Mouse (Mus musculus): Measurements from ENCODE around the gene Crybg1.

GRCm38 (mm10) chr10:44167061-44167460 lies 18.4 kb upstream of the Crybg1 start:
- TF ChIP-seq CTCF (IDR thresholded peaks at IDR 0.05; ENCODE audit: low read depth, low read length) (no peak), POLR2A (IDR thresholded peaks at IDR 0.05; ENCODE audit: insufficient read depth, low read length) (no peak), EP300 (IDR thresholded peaks at IDR 0.05; ENCODE audit: insufficient read depth, low read depth, low read length) (no peak)

Measured in ES-Bruce4 (cell line).